Mouse (Mus musculus) embryonic facial prominence, embryonic 13.5 days (tissue): ENCODE measurements at regions not wholly inside any gene's neighbourhood (a gene's known extent, or its start where the extent isn't known, plus 50 kb on each side); places are given as distances from the start of the nearest gene placed in this dataset.

Source experiments
- ATAC-seq: fragments of 200-750 bp; cut with Nextera tagmentation; 2 replicates; pipeline ENCODE4 v1.8.0; 2017; ENCODE audit warnings: low read depth; ENCODE audit not compliant: insufficient number of reproducible peaks, insufficient read depth, low FRiP score, low TSS enrichment
- H3K27ac ChIP-seq: fragments of 300-500 bp; sonication (generic); 2 replicates; pipeline ENCODE4 v1.5.1; 2015; ENCODE audit warnings: moderate library complexity, mild to moderate bottlenecking, inconsistent platforms
- H3K27me3 ChIP-seq: fragments of 300-500 bp; sonication (generic); 2 replicates; pipeline ENCODE4 v1.6.1; 2015; ENCODE audit warnings: mild to moderate bottlenecking, inconsistent platforms
- H3K36me3 ChIP-seq: fragments of 300-500 bp; sonication (generic); 2 replicates; pipeline ENCODE4 v1.6.1; 2015; ENCODE audit warnings: mild to moderate bottlenecking, inconsistent platforms
- H3K4me1 ChIP-seq: fragments of 300-500 bp; sonication (generic); 2 replicates; pipeline ENCODE4 v1.6.1; 2015; ENCODE audit warnings: inconsistent platforms
- H3K4me2 ChIP-seq: fragments of 300-500 bp; sonication (generic); 2 replicates; pipeline ENCODE4 v1.6.1; 2015; ENCODE audit warnings: moderate library complexity, mild to moderate bottlenecking, inconsistent platforms
- H3K4me3 ChIP-seq: fragments of 300-500 bp; sonication (generic); 2 replicates; pipeline ENCODE4 v1.5.1; 2015; ENCODE audit warnings: mild to moderate bottlenecking, inconsistent platforms
- H3K9ac ChIP-seq: fragments of 300-500 bp; sonication (generic); 2 replicates; pipeline ENCODE4 v1.6.1; 2015; ENCODE audit warnings: mild to moderate bottlenecking, inconsistent platforms
- H3K9me3 ChIP-seq: fragments of 300-500 bp; sonication (generic); 2 replicates; pipeline ENCODE4 v1.6.1; 2016; ENCODE audit warnings: inconsistent platforms
- WGBS: fragments of 180-500 bp; shearing (Covaris S2); methylation state at CpG from one replicate; pipeline ENCODE4 v1.1.7; 2015; ENCODE audit warnings: mixed read lengths; 5-methylcytosine and 5-hydroxymethylcytosine counted together

GRCm38 (mm10) chr13:30063741-30064140 is 72.5 kb upstream of the Mboat1 start:
- no peaks in the 10 kb centered on the region for H3K27me3 ChIP-seq
- no peak overlapping the region for H3K27ac ChIP-seq
- H3K4me1 ChIP-seq: no peaks in the 10 kb centered on the region; the same call in 1 of the 2 replicates
- no peaks in the 10 kb centered on the region for H3K36me3 ChIP-seq
- no peak overlapping the region for H3K9ac ChIP-seq
- no peak overlapping the region for H3K4me3 ChIP-seq
- no peak overlapping the region for H3K4me2 ChIP-seq
- H3K9me3 ChIP-seq: no peaks in the 10 kb centered on the region
- no peak for ATAC-seq
- 49% methylated on average over 3 of the region's 3 CpGs for WGBS

- no peaks in the 10 kb centered on the region for H3K27me3 ChIP-seq
- no peaks in the 10 kb centered on the region for H3K4me1 ChIP-seq
These were observed 74.0 kb upstream of the Mboat1 start for GRCm38 (mm10) chr13:30062285-30062684.

GRCm38 (mm10) chr13:30055141-30055645 is 69.3 kb upstream of the E2f3 start:
- H3K27me3 ChIP-seq: no peaks in the 10 kb centered on the region
- no peak overlapping the region for H3K27ac ChIP-seq
- 78% methylated on average over 3 of the region's 3 CpGs for WGBS
- H3K4me2 ChIP-seq: no peak overlapping the region
- H3K36me3 ChIP-seq: no peaks in the 10 kb centered on the region
- ATAC-seq: no peak
- no peaks in the 10 kb centered on the region for H3K4me1 ChIP-seq
- H3K9me3 ChIP-seq: no peaks in the 10 kb centered on the region
- H3K4me3 ChIP-seq: no peak overlapping the region
- H3K9ac ChIP-seq: no peak overlapping the region

More at GRCm38 (mm10) chr13:30062285-30062684, 74.0 kb upstream of the Mboat1 start:
- WGBS: 41% methylated on average over 4 of the region's 4 CpGs
- no peak overlapping the region for H3K4me3 ChIP-seq
- H3K36me3 ChIP-seq: no peaks in the 10 kb centered on the region
- H3K9me3 ChIP-seq: no peaks in the 10 kb centered on the region
- H3K4me2 ChIP-seq: no peak overlapping the region
- no peak overlapping the region for H3K27ac ChIP-seq
- no peak for ATAC-seq
- no peak overlapping the region for H3K9ac ChIP-seq

- H3K27me3 ChIP-seq: no peaks in the 10 kb centered on the region
- H3K4me2 ChIP-seq: no peak overlapping the region
- no peak overlapping the region for H3K9ac ChIP-seq
- no peak overlapping the region for H3K4me3 ChIP-seq
- no peaks in the 10 kb centered on the region for H3K4me1 ChIP-seq
- no peak overlapping the region for H3K27ac ChIP-seq
- H3K9me3 ChIP-seq: no peaks in the 10 kb centered on the region
- ATAC-seq: no peak
- 54% methylated on average over 16 of the region's 16 CpGs for WGBS
- no peaks in the 10 kb centered on the region for H3K36me3 ChIP-seq
These were observed 66.2 kb upstream of the E2f3 start for GRCm38 (mm10) chr13:30051891-30052550.

GRCm38 (mm10) chr13:30050745-30051508 is 65.1 kb upstream of the E2f3 start:
- no peak for ATAC-seq
- Histone ChIP-seq H3K9ac (no peak overlapping the region), H3K27ac (no peak overlapping the region), H3K27me3 (no peaks in the 10 kb centered on the region), H3K36me3 (no peaks in the 10 kb centered on the region), H3K4me3 (no peak overlapping the region), H3K4me1 (no peaks in the 10 kb centered on the region), H3K4me2 (no peak overlapping the region), H3K9me3 (no peaks in the 10 kb centered on the region)
- 81% methylated on average over 9 of the region's 9 CpGs for WGBS

- no peak overlapping the region for H3K4me3 ChIP-seq
- H3K27ac ChIP-seq: no peak overlapping the region
- no peak for ATAC-seq
- WGBS: 85% methylated on average over 11 of the region's 11 CpGs
- no peak overlapping the region for H3K9ac ChIP-seq
- H3K4me1 ChIP-seq: no peaks in the 10 kb centered on the region
- H3K27me3 ChIP-seq: no peaks in the 10 kb centered on the region
- no peak overlapping the region for H3K4me2 ChIP-seq
- H3K36me3 ChIP-seq: no peaks in the 10 kb centered on the region
- no peaks in the 10 kb centered on the region for H3K9me3 ChIP-seq
These were observed 62.5 kb upstream of the E2f3 start for GRCm38 (mm10) chr13:30048260-30048859.

- no peaks in the 10 kb centered on the region for H3K27me3 ChIP-seq
- no peak for ATAC-seq
- H3K9ac ChIP-seq: no peak overlapping the region
- H3K4me3 ChIP-seq: no peak overlapping the region
- no peak overlapping the region for H3K4me2 ChIP-seq
- 92% methylated on average over 5 of the region's 5 CpGs for WGBS
- no peaks in the 10 kb centered on the region for H3K36me3 ChIP-seq
- H3K4me1 ChIP-seq: no peaks in the 10 kb centered on the region
- H3K9me3 ChIP-seq: no peaks in the 10 kb centered on the region
- H3K27ac ChIP-seq: no peak overlapping the region
These were observed 60.8 kb upstream of the E2f3 start for GRCm38 (mm10) chr13:30046504-30047169.

GRCm38 (mm10) chr13:30046061-30046460 is 60.2 kb upstream of the E2f3 start:
- 63% methylated on average over 15 of the region's 15 CpGs for WGBS
- H3K36me3 ChIP-seq: no peaks in the 10 kb centered on the region
- no peaks in the 10 kb centered on the region for H3K9me3 ChIP-seq
- H3K4me3 ChIP-seq: no peak overlapping the region
- ATAC-seq: no peak
- H3K4me1 ChIP-seq: no peaks in the 10 kb centered on the region
- H3K9ac ChIP-seq: no peak overlapping the region
- no peak overlapping the region for H3K4me2 ChIP-seq
- H3K27me3 ChIP-seq: no peaks in the 10 kb centered on the region
- H3K27ac ChIP-seq: no peak overlapping the region

GRCm38 (mm10) chr13:30045225-30045624 is 59.4 kb upstream of the E2f3 start:
- no peaks in the 10 kb centered on the region for H3K9me3 ChIP-seq
- 71% methylated on average over 6 of the region's 6 CpGs for WGBS
- no peak for ATAC-seq

GRCm38 (mm10) chr13:30044790-30045189 is 58.9 kb upstream of the E2f3 start:
- Histone ChIP-seq H3K27ac (no peak overlapping the region), H3K9me3 (no peaks in the 10 kb centered on the region), H3K9ac (no peak overlapping the region), H3K4me3 (no peak overlapping the region), H3K27me3 (no peaks in the 10 kb centered on the region), H3K4me1 (no peaks in the 10 kb centered on the region), H3K4me2 (no peak overlapping the region), H3K36me3 (no peaks in the 10 kb centered on the region)
- 66% methylated on average over 2 of the region's 2 CpGs for WGBS
- ATAC-seq: no peak

More at GRCm38 (mm10) chr13:30045225-30045624, 59.4 kb upstream of the E2f3 start:
- H3K4me3 ChIP-seq: no peak overlapping the region
- H3K36me3 ChIP-seq: no peaks in the 10 kb centered on the region
- no peaks in the 10 kb centered on the region for H3K27me3 ChIP-seq
- no peak overlapping the region for H3K9ac ChIP-seq
- no peak overlapping the region for H3K27ac ChIP-seq
- H3K4me1 ChIP-seq: no peaks in the 10 kb centered on the region
- H3K4me2 ChIP-seq: no peak overlapping the region

- 78% methylated on average over 15 of the region's 15 CpGs for WGBS
- Histone ChIP-seq H3K27ac (no peak overlapping the region), H3K9ac (no peak overlapping the region), H3K27me3 (no peaks in the 10 kb centered on the region), H3K4me3 (no peak overlapping the region), H3K36me3 (no peaks in the 10 kb centered on the region), H3K4me1 (no peaks in the 10 kb centered on the region), H3K9me3 (no peaks in the 10 kb centered on the region), H3K4me2 (no peak overlapping the region)
- ATAC-seq: no peak
These were observed 56.9 kb upstream of the E2f3 start for GRCm38 (mm10) chr13:30042689-30043320.
